Mouse (Mus musculus) spleen, postnatal 4 days (tissue): ENCODE measurements at regions not wholly inside any gene's neighbourhood (a gene's known extent, or its start where the extent isn't known, plus 50 kb on each side); places are given as distances from the start of the nearest gene placed in this dataset.

ENCODE experiments used
- DNase-seq, 2 experiments: peaks; one replicate each; pipeline ENCODE4 v3.0.0; 2022; ENCODE audit warnings: low spot score in 2 of 2

DNA sequence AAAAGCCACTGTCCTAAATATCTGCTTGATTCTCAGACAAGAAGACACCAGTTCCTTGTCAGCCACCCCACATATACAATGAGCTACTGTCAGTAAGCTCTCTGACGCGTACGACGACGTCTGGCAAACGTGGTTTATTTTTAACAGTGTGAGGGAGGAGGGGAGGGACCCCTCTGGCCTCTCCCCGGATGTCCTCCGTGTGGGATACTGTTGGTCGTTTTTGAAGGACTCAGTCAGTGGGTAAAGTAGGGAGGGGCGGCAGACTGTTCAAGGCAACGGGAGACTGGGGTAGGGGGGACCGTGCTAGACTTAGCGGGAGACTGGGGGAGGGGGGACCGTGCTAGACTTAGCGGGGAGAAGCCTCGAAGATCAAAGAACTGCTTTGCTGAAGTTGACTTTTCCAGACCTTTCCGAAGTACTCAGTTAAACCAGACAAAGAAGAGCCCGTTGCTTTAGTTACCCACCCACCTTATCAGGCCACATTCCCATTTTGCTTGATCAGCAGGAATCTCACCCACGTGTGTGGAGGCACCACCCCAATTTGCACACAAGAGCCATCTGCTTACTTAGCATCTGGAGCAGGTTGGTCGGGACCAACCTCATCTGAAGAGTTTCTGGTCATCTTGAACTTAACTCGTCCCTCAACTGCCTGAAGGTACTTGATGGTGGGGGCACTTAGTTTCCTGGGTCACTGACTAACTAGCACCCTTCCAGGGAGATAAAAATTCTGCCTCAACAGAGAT is 92.6 kb upstream of the Mark1 start:
- no peak for DNase-seq

DNA sequence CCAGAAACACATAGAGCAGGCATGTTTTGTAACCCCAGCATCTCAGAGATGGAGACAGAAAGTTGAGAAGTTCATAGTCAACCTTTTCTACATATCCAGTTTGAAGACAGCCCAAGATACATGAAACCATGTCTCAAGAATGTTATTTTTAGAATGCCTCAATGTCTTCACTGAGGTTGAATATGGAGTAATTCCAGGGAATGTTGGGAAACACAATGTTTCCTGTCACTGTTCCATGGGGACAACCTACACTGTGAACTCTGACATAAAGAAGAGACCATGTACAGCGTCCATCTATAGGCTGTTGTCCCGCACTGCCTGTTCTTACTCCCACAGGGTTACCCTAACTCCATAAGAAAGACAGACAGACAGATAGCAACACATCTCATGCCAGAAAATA is 89.8 kb upstream of the Mark1 start:
- DNase-seq = no peak

DNA sequence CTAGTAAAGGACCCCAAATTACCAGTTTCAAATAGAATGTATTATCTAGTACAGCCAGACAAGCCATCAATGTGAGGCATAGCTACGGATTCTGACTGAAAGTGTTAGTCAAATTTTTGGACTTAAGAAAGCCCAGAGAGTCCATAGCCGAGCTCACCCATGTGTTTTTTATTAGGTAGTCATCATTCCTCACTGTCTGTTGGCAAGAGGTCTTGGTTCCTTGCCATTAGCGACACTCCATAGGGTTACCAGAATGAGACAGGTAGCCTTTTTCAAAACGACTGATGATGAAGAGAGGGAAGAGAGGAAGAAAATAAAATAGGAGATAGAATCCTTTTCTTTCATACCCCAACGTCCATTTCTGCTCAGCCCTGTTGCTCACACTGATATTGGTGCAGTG is 83.8 kb upstream of the Mark1 start:
- no peak for DNase-seq

DNA sequence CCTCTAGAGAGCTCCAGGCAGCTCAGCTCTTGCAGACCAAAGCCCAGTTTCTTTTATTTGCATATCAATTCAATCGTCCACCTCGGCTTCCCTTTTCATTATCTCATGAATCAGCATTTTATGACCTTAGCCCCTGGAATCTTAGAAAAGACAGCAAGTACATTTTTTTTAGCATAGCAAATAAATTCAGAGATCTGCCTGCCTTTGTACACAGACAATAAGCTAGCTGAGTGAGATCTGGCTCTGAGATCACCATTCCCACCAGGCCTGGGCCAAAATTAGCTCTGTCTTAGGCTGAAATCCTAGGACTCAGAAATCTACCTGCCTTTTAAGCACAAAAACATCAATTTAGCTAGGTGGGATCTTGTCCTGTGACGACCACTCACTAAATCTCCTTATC is 80.7 kb upstream of the Mark1 start:
- DNase-seq = no peak

DNA sequence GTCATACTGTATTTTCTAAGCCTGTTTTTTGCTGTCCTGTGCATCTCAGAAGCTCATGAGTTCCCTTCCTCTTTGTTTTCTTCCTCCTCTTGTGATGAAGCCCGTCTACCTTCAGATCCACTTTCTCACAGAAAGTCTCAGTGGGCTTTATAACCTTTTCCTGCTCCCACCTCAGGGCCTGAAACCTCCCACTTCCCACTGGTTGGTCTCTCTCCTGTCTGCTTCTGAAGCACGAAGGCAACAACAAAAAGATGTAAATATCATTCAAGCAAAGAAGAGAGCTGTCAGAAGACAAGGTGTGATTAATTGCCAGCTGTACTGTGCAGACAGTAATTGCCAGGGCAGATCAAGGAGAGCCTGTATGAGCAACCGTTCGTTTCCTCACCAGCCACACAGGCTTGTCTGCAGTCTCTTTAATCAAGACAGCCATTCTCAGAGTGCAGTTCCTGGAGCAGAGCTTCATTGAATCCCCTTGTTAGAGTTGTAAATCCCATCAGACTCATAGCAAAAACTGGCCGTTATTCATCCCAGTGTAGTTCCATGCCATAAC is 80.0 kb upstream of the Mark1 start:
- no peak for DNase-seq

DNA sequence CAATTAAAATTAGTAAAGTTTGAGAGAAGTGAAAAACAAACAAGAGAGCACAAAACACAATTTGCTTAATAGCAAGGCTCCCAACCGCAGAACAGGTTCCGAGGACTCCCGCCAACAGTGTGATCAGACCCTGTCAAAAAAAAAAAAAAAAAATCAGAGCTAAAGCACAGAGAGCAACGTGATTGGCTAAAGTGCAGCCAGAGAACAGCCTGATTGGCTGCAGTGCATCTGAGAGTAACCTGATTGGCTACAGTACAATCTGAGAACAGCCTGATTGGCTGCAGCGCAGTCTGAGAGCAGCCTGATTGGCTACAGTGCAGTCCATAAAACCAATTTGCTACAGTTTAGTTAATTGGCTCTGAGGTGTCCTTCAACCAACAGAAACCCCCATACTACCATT is 74.6 kb upstream of the Mark1 start:
- no peak for DNase-seq

DNA sequence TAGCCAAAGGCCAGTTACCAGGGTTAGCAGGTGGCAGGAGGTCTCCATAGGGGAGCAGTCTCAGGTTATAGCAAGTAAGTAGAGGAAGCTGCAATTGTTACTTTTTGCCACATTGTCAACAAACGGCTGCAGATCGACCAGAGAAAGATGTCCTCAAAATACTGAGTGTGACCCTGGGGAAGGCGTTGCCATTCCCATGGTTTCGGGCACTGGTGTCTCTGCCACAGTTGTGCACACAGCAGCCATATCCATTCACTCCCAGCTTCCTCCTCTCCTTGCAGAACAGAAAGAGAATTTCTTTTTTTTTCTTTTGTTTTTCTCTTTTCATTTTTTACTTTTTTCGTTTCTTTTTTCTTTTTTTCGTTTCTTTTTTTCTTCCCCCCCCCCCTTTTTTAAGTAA is 73.4 kb upstream of the Mark1 start:
- DNase-seq = no peak

DNA sequence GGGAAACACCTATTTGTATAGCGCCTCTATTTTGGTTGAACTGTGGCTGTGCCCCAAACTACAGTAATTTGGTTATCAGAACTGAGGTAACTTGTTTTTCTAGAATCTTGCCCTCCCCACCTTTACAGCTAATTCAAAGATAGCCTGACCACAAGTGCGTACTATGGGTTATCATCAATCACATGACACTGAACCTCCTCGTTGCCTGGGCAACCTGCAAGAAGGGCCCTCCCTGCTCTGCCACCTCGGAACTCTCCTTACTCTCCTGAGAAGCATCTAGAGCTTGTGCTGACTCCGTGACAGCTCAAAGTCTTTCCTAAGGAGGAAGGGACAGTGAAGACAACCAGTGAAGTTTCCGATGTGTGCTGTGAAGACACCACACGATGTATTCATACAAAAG is 72.2 kb upstream of the Mark1 start:
- no peak for DNase-seq

DNA sequence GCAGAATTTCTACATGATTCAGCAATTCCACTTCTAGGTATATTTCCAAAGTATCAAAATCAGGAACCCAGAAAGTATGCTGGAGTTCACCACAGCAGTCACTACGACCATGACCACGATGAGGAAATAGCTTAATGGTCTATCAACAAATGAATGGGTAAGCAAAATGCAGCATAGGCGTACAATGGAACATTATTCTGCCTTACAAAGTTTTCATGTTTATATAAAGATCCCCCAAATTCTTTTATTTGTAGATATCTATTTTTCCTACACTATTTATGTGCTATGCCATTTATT is 71.4 kb upstream of the Mark1 start:
- DNase-seq = no peak

DNA sequence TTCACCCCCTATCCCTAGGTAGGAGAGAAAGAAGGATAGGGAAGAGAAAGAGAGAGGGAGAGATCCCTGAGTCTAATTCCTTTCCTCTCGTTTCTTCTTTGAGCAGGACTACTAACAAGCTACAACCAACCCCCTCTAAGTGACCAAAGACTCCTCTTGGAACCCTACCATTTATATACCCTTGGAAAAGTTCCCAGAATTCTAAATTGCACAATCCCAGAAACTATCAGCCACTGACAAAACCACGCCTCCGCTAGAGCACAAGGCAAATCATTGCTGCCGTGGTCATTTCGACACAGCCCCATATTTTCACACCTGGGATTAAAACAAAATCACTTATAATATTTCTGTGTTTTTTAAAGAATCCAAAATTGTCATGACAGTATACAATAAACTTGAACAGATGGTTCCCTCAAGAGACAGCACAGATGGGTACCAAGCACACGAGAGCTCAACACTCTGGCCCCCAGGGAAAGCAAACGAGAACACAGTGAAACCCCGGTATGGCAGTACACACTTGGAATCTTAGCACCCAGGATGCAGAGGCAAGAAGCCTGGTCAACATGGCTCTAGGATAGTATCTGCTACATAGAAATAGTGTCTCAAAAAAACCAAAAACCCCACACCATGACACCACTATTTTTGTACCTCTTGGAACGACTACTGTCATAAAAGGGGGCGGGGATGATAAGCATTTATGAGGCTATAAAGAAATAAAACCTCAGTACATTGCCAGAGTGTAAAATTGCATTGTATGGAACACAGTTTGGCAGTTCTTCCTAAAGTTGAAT is 70.9 kb upstream of the Mark1 start:
- no peak for DNase-seq

DNA sequence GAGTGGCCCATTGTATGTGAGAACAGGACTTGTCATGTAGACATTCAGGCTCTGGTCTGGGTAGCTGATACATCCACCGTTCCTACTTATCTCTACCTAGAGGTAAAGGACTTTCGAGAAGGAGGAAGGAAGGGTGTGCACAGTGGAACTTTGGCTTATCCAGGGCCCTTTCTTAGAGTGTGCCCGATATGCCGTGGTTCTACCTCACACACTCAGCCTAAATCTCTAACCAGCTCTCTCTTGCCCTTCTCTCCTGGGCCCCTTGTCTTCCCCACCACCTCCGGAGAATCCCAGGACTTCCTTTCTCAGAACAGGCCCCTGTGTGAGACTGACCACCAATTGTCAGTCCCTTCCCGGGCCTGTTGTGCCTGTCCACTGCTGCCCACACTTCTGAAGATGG is 68.8 kb upstream of the Mark1 start:
- no peak for DNase-seq

DNA sequence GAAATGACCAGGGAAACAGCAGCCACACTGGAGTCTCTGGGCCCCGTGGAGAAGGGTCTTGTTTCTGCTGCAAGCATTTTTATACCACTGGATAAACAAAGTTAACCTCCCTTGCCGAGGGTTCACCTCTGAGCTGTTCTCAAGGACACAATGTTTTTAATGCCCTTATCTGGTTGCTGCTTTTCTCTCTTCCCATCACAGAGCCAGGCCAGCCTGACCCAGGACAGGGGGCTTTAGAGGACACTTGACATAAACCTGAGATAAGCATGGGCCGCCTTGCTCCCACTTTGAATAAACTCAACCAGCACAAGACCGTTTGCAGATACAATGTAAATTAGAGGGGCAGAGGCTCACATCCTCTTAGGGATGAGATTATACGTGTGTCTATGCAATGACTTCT is 68.3 kb upstream of the Mark1 start:
- DNase-seq = no peak

DNA sequence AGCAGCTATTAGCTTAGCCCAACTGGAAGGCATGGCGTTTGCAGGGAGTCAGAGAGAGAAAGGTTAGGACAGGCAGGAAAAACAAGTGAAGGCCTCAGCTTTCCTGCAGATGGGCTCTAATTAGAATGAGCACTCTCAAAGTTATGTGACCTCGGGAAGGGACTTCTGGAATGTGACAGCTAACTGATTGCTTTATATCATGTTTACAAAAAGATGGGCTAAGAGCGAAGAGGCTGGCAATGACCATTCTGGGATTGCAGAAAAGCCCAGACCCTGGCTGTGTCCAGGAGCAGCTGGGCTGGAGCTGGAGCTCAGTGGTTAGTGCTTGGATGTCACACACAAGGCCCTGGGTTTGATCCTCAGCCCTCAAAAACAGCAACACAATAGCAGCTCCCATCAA is 65.7 kb upstream of the Mark1 start:
- DNase-seq = peak in 1 of 2 experiments; percentile 46

DNA sequence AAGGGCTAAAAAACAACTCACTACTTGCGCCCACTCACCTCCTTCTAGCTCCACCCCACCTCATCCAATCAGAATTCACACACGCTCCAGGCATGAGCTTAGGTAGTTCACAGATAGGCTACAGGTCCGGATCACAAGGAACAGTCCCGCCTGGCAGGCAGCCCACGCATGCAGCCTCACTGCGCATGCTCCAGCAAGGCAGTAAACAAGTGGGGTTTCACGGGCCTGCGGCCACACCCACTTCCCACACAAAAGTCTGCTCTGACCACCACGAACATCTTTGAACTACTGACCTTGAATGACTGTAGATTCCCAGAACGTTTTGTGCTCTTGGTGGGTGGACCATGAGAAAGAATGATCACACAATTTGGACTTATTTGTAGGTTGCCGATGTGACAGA is 62.7 kb upstream of the Mark1 start:
- peak in 1 of 2 experiments; percentile 38 for DNase-seq

DNA sequence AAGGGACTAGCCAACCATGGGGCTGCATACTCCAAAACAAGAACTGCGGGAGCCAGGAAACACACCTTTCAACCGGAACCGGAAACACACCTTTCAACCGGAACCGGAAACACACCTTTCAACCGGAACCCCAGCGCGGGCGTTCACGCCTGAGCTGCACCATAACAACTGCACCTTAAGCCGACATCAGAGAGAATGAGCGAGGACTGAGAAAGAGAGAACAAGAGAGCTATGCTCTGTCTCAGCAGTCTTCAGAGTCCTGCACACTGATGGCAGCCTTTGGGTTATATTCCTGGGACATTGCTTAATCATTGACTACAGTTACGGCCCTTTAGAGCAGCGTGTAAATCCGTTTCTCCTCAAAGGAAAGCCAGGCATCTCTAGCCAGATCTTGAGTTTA is 58.1 kb upstream of the Mark1 start:
- DNase-seq = peak; percentile 7 to 50

DNA sequence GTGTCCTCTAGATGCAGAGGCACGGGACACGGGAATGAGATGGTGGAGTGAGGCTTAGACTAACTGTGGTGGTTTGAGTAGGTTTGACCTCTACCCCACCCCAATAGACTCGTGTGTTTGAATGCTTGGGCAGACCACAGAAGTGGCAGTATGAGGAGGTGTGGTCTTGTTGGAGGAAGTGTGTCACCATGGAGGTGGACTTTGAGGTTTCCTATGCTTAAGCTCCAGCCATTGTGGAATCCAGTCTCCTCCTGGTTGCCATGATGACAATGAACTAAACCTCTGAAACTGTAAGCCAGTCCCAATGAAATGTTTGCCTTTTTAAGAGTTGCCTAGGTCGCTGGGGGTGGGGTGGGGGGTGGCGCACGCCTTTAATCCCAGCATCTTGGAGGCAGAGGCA is 53.3 kb upstream of the Mark1 start:
- DNase-seq = peak in 1 of 2 experiments; percentile 38

DNA sequence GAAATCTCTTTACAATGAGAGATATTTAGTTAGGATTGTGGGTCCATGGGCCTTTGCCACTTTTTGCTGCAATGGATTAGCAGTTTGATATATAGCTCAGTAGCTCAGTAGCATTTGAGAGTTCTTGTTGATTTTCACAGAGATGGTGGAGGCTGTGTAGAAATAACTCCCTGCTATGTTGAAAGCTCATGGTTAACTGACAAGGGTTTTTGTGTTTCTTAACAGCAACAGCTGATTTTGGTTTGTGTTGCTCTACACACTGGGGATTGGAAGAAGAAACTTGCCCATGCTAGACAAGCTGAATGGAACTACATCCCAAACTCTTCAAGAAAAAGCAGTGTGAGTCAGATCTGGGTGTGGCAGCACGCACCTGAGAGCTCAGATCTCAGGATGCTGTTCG is 50.6 kb upstream of the Mark1 start:
- DNase-seq = no peak
